Mouse (Mus musculus): Measurements from ENCODE around the gene Myo1c.

- no peak for TF ChIP-seq CTCF (IDR thresholded peaks at IDR 0.05; ENCODE audit: borderline replicate concordance, extremely low read depth, insufficient read depth, insufficient read length)
- TF ChIP-seq POLR2A (IDR thresholded peaks at IDR 0.05; ENCODE audit: borderline replicate concordance, extremely low read depth, insufficient read depth, insufficient read length, poor library complexity, severe bottlenecking) = no peak
Observed at GRCm38 (mm10) chr11:75605318-75605717, 45.0 kb upstream of the Myo1c start.
